Mouse (Mus musculus) kidney, embryonic 14.5 days (tissue): ENCODE measurements at regions not wholly inside any gene's neighbourhood (a gene's known extent, or its start where the extent isn't known, plus 50 kb on each side); places are given as distances from the start of the nearest gene placed in this dataset.
A peak's percentile ranks its signal among the peaks of the same experiment; 100 is the strongest.

Experiments
- ATAC-seq: fragments of 200-750 bp; cut with Nextera tagmentation; 2 replicates; pipeline ENCODE4 v1.8.0; 2017; ENCODE audit warnings: moderate number of reproducible peaks, mild to moderate bottlenecking, moderate TSS enrichment, moderate library complexity; ENCODE audit not compliant: low FRiP score, low TSS enrichment
- H3K27ac ChIP-seq: fragments of 300-500 bp; sonication (generic); 2 replicates; pipeline ENCODE4 v1.5.1; 2014; ENCODE audit warnings: low read depth, mild to moderate bottlenecking, low read length, moderate library complexity, mixed read lengths
- H3K27me3 ChIP-seq: fragments of 300-500 bp; sonication (generic); 2 replicates; pipeline ENCODE4 v1.6.1; 2014; ENCODE audit warnings: mild to moderate bottlenecking, low read length; ENCODE audit not compliant: control insufficient read depth, insufficient read depth
- H3K36me3 ChIP-seq: fragments of 300-500 bp; sonication (generic); 2 replicates; pipeline ENCODE4 v1.6.1; 2014; ENCODE audit warnings: low read length, mixed read lengths; ENCODE audit not compliant: control insufficient read depth, insufficient read depth
- H3K4me1 ChIP-seq: fragments of 300-500 bp; sonication (generic); 2 replicates; pipeline ENCODE4 v1.6.1; 2014; ENCODE audit warnings: low read length, mixed read lengths; ENCODE audit not compliant: control insufficient read depth, insufficient read depth
- H3K4me2 ChIP-seq: fragments of 300-500 bp; sonication (generic); replicated peaks from 2 replicates; pipeline ENCODE4 v1.6.1; 2014; ENCODE audit warnings: low read depth, mild to moderate bottlenecking, low read length
- H3K4me3 ChIP-seq: fragments of 300-500 bp; sonication (generic); 2 replicates; pipeline ENCODE4 v1.5.1; 2014; ENCODE audit warnings: mild to moderate bottlenecking, low read length
- H3K9ac ChIP-seq: fragments of 300-500 bp; sonication (generic); 2 replicates; pipeline ENCODE4 v1.6.1; 2014; ENCODE audit warnings: low read depth, mild to moderate bottlenecking, low read length, moderate library complexity
- H3K9me3 ChIP-seq: fragments of 300-500 bp; sonication (generic); 2 replicates; pipeline ENCODE4 v1.6.1; 2016; ENCODE audit warnings: low read length; ENCODE audit not compliant: control insufficient read depth
- WGBS: fragments of 180-500 bp; shearing (Covaris S2); extraction: QIAGEN DNeasy Blood & Tissue Kit; methylation state at CpG from one replicate; pipeline ENCODE4 v1.1.7; 2014; 5-methylcytosine and 5-hydroxymethylcytosine counted together

- Histone ChIP-seq H3K27me3 (no peaks in the 10 kb centered on the region), H3K4me1 (no peaks in the 10 kb centered on the region), H3K9me3 (no peaks in the 10 kb centered on the region), H3K27ac (no peak overlapping the region), H3K4me2 (no peak overlapping the region), H3K4me3 (no peak overlapping the region), H3K36me3 (no peaks in the 10 kb centered on the region), H3K9ac (no peak overlapping the region)
- no peak for ATAC-seq
- 79% methylated on average over 7 of the region's 7 CpGs for WGBS
These were observed 356.7 kb upstream of the Nudt12 start for GRCm38 (mm10) chr17:59369624-59370541.

GRCm38 (mm10) chr17:59365340-59365739 lies 352.2 kb upstream of the Nudt12 start:
- Histone ChIP-seq H3K9me3 (no peaks in the 10 kb centered on the region), H3K36me3 (no peaks in the 10 kb centered on the region), H3K27me3 (no peaks in the 10 kb centered on the region), H3K9ac (no peak overlapping the region), H3K4me2 (no peak overlapping the region), H3K4me1 (no peaks in the 10 kb centered on the region), H3K27ac (no peak overlapping the region), H3K4me3 (no peak overlapping the region)
- WGBS = 67% methylated on average over 2 of the region's 2 CpGs
- peak; percentile 51; the same call in 1 of the 2 replicates for ATAC-seq

DNA sequence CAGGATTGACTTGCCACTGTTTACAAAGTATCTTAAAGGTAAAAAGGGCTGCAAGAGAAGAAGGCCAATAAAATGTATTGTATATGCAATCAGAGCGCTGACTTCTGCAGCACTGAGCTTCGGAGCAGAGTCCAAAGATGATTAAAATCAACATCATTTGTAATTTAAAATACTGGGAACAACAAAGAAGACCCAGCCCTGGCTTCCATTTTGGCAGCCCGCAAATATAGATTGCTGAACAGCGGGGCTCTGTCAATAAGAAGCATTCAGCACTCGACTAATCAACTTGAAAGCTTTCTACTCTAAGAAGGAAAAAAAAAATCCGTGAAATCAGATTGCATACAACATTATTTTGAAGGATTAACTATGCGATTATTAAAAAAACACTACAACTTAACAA lies 348.9 kb upstream of the Nudt12 start:
- H3K27ac ChIP-seq = no peak overlapping the region
- no peak overlapping the region for H3K9ac ChIP-seq
- H3K4me2 ChIP-seq = peak overlapping the region; percentile 13; the same call in 1 of the 2 replicates
- H3K36me3 ChIP-seq = no peaks in the 10 kb centered on the region
- H3K27me3 ChIP-seq = no peaks in the 10 kb centered on the region
- H3K9me3 ChIP-seq = no peaks in the 10 kb centered on the region
- 36% methylated on average over 7 of the region's 7 CpGs for WGBS
- H3K4me3 ChIP-seq = no peak overlapping the region
- no peak; the same call in 1 of the 2 replicates for ATAC-seq
- no peaks in the 10 kb centered on the region for H3K4me1 ChIP-seq

- Histone ChIP-seq H3K27ac (no peak overlapping the region), H3K27me3 (no peaks in the 10 kb centered on the region), H3K9ac (no peak overlapping the region), H3K36me3 (no peaks in the 10 kb centered on the region), H3K4me2 (no peak overlapping the region), H3K9me3 (no peaks in the 10 kb centered on the region), H3K4me1 (no peaks in the 10 kb centered on the region), H3K4me3 (no peak overlapping the region)
- ATAC-seq = peak; percentile 75
- WGBS = 55% methylated on average over 9 of the region's 9 CpGs
These were observed 347.9 kb upstream of the Nudt12 start for GRCm38 (mm10) chr17:59361119-59361518.

DNA sequence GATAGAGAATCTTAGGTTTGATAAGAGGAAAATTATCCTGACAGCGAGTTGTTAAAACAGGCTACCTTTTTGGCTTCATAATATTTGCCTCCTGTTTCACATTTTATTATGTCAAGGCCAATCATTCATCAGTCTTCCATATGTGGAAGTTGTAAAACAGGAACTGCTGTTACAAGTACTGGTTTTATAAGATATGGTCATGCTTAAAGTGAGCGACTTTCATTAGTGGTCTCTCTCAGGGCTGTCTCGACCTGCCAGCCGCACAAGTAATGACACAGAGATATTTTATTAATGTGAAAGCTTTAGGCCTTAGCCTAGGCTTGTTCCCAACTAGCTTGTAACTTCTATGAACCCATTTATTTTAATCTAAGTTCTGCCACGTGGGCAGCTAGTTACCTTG lies 346.3 kb upstream of the Nudt12 start:
- Histone ChIP-seq H3K27ac (no peak overlapping the region), H3K4me3 (no peak overlapping the region), H3K4me1 (no peaks in the 10 kb centered on the region), H3K9me3 (no peaks in the 10 kb centered on the region), H3K36me3 (no peaks in the 10 kb centered on the region), H3K4me2 (no peak overlapping the region), H3K9ac (no peak overlapping the region), H3K27me3 (no peaks in the 10 kb centered on the region)
- WGBS = 66% methylated on average over 5 of the region's 5 CpGs
- no peak for ATAC-seq

GRCm38 (mm10) chr17:59345526-59345925 lies 332.4 kb upstream of the Nudt12 start:
- Histone ChIP-seq H3K27me3 (no peaks in the 10 kb centered on the region), H3K4me1 (no peaks in the 10 kb centered on the region), H3K9ac (no peak overlapping the region), H3K27ac (no peak overlapping the region), H3K4me3 (no peak overlapping the region), H3K9me3 (no peaks in the 10 kb centered on the region), H3K36me3 (no peaks in the 10 kb centered on the region), H3K4me2 (no peak overlapping the region)
- ATAC-seq = no peak
- WGBS = 88% methylated on average over 4 of the region's 4 CpGs

DNA sequence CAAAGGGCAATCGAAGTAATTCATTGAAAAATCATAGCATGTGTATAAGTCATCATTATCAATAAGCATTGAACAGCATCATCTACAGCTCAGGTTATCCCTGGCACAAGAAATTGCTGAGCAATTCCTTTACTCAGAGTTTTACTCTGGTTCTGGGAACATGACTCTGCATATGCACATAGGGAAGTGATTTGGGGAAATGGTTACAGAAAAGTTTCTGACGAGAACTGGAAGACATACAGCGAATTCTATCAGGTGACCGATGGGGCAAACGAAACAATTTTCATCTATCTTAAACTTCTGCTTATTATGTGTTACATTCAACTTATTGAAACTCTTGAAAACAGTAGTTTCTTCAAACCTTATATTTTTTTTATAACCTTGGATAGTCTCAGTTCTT lies 284.8 kb upstream of the Nudt12 start:
- no peak for ATAC-seq
- H3K4me2 ChIP-seq = no peak overlapping the region
- no peaks in the 10 kb centered on the region for H3K36me3 ChIP-seq
- 87% methylated on average over 5 of the region's 5 CpGs for WGBS
- H3K27ac ChIP-seq = no peak overlapping the region
- H3K4me3 ChIP-seq = no peak overlapping the region
- no peaks in the 10 kb centered on the region for H3K27me3 ChIP-seq
- H3K9ac ChIP-seq = no peak overlapping the region
- no peaks in the 10 kb centered on the region for H3K4me1 ChIP-seq
- H3K9me3 ChIP-seq = no peaks in the 10 kb centered on the region

DNA sequence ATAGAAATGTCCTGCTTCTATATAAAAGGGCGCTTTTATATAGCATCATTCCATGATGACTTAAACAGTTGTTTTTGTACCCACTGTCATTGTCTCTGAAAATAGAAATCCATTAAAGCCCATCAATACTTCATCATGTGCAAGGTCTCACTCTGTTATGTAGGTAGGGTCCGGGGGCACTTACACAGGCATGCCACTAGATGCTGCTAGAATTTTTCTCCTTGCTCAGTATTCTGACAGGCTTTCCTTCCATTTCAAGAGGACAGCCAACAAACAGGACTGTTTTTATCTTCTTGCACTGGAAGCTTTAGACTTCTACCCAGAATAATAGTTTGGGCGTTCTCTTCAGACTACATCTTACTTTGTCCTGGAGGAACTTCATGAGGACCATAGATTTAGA lies 268.2 kb upstream of the Nudt12 start:
- Histone ChIP-seq H3K9ac (no peak overlapping the region), H3K27ac (no peak overlapping the region), H3K4me1 (no peaks in the 10 kb centered on the region), H3K4me2 (no peak overlapping the region), H3K36me3 (no peaks in the 10 kb centered on the region), H3K4me3 (no peak overlapping the region), H3K27me3 (no peaks in the 10 kb centered on the region), H3K9me3 (no peaks in the 10 kb centered on the region)
- peak; percentile 80; the same call in 1 of the 2 replicates for ATAC-seq
- WGBS = 58% methylated on average over 3 of the region's 3 CpGs

GRCm38 (mm10) chr17:59279811-59280210 lies 266.6 kb upstream of the Nudt12 start:
- H3K27me3 ChIP-seq = no peaks in the 10 kb centered on the region
- H3K27ac ChIP-seq = no peak overlapping the region
- no peaks in the 10 kb centered on the region for H3K36me3 ChIP-seq
- H3K4me3 ChIP-seq = no peak overlapping the region
- no peak for ATAC-seq
- whole genome bisulfite sequencing = 85% methylated on average over 10 of the region's 10 CpGs
- no peaks in the 10 kb centered on the region for H3K9me3 ChIP-seq
- H3K4me2 ChIP-seq = no peak overlapping the region
- H3K9ac ChIP-seq = no peak overlapping the region
- no peaks in the 10 kb centered on the region for H3K4me1 ChIP-seq
